Mouse (Mus musculus): ENCODE measurements around the gene Hyou1. TPM values are rescaled to one million over a fixed set of nuclear protein-coding genes. Genes with fewer than 3 reads are reported as not detected.

Gene Hyou1
- 55.2 TPM for polyA plus RNA-seq (2015; fragmentation: Illumina TruSeq; extraction: RNeasy Lipid Tissue Mini Kit (QIAGEN cat#74804); ENCODE audit: insufficient read depth, low replicate concordance)

GRCm38 (mm10) chr9:44379054-44379834 is at the start of gene Hyou1:
Gene Hyou1, plus strand, starts transcription at chr9:44379490.

GRCm38 (mm10) chr9:44334396-44335330 is 44.6 kb upstream of the Hyou1 start, which contains the start of gene H2afx:
Gene H2afx, plus strand, starts transcription at chr9:44334694.

DNA sequence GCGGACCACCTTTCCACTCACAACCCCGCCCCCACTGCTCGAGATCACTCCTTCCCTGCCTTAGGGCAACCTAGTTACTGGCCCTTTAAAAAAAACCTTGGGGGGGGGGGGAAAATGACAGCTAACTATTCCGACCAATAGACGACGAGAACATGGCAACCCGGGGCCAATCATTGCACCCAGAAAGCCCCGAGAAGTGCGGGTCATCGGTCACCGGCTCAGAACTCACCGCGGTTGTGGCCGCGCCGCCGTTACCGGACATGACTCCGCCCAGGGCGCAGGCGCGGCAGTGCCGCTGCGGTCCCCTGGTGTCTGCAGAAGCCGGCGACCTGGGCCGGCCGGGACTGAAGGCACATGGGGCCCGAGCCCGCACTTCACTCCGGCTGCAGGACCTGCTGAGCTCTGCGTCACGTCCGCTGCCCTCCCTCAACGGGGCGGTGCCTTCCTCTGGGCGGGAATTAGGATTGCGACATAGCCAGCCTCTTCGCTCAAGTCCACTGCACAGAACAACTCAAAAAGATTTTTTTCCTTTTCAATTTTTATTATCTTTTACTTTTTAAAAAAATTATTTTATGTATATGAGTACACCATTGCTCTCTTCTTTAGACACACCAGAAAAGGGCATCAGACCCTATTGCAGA is 35.4 kb upstream of the Hyou1 start, which contains the start of gene Hmbs:
Gene Hmbs (minus strand): TSS at position 448 of the 641 bp plus-strand sequence.

GRCm38 (mm10) chr9:44361190-44361917 is 17.9 kb upstream of the Hyou1 start, which contains the start of gene Vps11:
Gene Vps11, minus strand, starts transcription at chr9:44361670.

GRCm38 (mm10) chr9:44396684-44397411 is 17.6 kb downstream of the Hyou1 start, which contains the start of gene Slc37a4:
Gene Slc37a4, plus strand, starts transcription at chr9:44396852.

DNA sequence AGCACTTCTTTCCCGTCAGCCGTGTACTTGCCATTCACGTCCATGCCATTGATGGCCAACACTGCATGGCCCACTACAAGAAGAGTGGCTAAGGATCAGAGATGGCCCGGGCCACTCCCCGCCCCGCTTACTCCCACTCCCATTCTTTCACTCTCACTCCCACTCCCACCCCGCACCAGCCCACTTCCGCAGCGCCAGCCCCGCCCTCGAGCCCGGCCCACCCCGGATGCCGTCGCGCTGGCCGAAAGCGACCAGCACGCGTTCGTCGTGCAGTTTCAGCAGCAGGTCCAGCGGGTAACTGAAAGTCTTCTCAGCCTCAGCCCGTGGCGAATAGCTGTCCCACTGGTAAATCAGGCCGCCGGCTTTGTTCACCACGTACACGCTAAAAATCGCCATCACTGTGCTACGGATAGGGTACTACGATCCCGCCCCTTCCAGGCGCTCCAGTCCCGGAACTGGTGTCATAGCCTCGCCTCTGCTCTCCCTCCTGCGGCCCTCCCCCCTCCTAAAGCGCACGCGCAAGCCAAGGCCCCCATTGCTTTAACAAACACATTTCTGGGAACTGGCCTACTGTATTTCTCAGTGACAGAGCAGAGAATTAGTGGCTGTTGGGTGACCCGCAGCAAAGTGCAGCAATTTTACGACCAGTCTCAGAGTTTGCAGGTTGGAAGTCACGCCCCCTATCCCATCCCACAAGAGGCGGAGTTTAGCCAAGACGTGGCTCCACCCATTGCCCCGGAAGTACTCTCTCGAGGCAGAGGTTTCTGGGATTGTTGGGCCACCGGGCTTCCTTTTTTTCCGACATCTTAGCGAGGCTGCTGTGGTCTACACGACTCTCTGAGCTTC is 27.8 kb downstream of the Hyou1 start, which contains the start of the genes Rps25 and Trappc4:
Gene Rps25 (plus strand): TSS at position 234 of the 846 bp plus-strand sequence.
Gene Trappc4 (minus strand): TSS at position 695 of the 846 bp plus-strand sequence.

DNA sequence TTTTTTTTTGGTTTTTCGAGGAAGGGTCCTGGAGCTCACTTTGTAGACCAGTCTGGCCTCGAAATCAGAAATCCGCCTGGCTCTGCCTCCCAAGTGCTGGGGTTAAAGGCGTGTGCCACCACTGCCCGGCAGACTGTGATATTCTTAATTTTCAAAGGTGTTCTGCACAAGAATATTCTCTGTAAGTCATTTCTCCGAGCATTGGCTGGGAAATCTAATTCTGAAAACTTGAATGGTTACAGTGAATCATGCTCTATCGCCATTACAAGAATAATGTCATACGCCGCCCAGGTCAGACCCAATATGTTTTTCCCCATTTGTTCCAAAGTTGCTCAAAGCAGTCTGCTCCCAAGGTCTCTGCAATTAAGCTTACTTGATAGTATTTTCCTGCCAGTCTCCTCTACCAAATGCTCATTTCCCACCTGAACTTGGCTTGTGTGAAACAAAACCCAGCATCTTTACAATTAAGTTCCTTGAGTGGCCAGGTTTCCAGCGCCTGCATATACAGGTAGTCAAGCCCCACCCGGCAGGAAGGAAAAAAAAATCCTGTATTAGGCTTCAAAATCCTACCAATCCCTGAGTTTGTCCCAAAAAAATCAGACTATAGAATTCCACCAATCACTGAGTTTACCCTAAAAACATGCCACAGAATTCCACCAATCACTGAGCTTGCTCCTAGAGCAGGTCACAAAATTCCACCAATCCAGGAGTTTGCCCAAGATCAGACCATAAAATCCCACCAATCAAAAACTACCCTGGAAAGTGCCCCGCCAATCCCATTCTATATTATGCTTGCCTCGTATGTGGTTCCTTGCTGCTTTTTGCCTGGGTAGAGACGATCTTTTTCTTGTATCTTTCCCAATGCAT is 39.5 kb downstream of the Hyou1 start, which contains the start of gene Ccdc84:
Gene Ccdc84 (minus strand): TSS at position 51 of the 867 bp plus-strand sequence.

GRCm38 (mm10) chr9:44440961-44441360 is 61.7 kb downstream of the Hyou1 start, which contains the start of gene Foxr1:
Gene Foxr1, minus strand, starts transcription at chr9:44441136.

Other genes starting within 250 kb of the Hyou1 start
- gene Mcam, start 245.0 kb upstream of the Hyou1 start, polyA plus RNA-seq (2015; fragmentation: Illumina TruSeq; extraction: RNeasy Lipid Tissue Mini Kit (QIAGEN cat#74804); ENCODE audit: insufficient read depth, low replicate concordance), result 15.1 TPM
- gene Cbl, start 145.4 kb upstream of the Hyou1 start, polyA plus RNA-seq (2015; fragmentation: Illumina TruSeq; extraction: RNeasy Lipid Tissue Mini Kit (QIAGEN cat#74804); ENCODE audit: insufficient read depth, low replicate concordance), result 112 TPM
- gene Ccdc153, start 138.8 kb upstream of the Hyou1 start, polyA plus RNA-seq (2015; fragmentation: Illumina TruSeq; extraction: RNeasy Lipid Tissue Mini Kit (QIAGEN cat#74804); ENCODE audit: insufficient read depth, low replicate concordance), result not detected
- 0.10 TPM for gene Pdzd3, start 128.0 kb upstream of the Hyou1 start, polyA plus RNA-seq (2015; fragmentation: Illumina TruSeq; extraction: RNeasy Lipid Tissue Mini Kit (QIAGEN cat#74804); ENCODE audit: insufficient read depth, low replicate concordance)
- gene Nlrx1, start 110.9 kb upstream of the Hyou1 start, polyA plus RNA-seq (2015; fragmentation: Illumina TruSeq; extraction: RNeasy Lipid Tissue Mini Kit (QIAGEN cat#74804); ENCODE audit: insufficient read depth, low replicate concordance), result 2.2 TPM
- 1.8 TPM for gene Abcg4, start 90.9 kb upstream of the Hyou1 start, polyA plus RNA-seq (2015; fragmentation: Illumina TruSeq; extraction: RNeasy Lipid Tissue Mini Kit (QIAGEN cat#74804); ENCODE audit: insufficient read depth, low replicate concordance)
- gene Hinfp, start 73.8 kb upstream of the Hyou1 start, polyA plus RNA-seq (2015; fragmentation: Illumina TruSeq; extraction: RNeasy Lipid Tissue Mini Kit (QIAGEN cat#74804); ENCODE audit: insufficient read depth, low replicate concordance), result 40.4 TPM
- gene C2cd2l, start 59.2 kb upstream of the Hyou1 start, polyA plus RNA-seq (2015; fragmentation: Illumina TruSeq; extraction: RNeasy Lipid Tissue Mini Kit (QIAGEN cat#74804); ENCODE audit: insufficient read depth, low replicate concordance), result 5.9 TPM
- gene Dpagt1, start 53.5 kb upstream of the Hyou1 start, polyA plus RNA-seq (2015; fragmentation: Illumina TruSeq; extraction: RNeasy Lipid Tissue Mini Kit (QIAGEN cat#74804); ENCODE audit: insufficient read depth, low replicate concordance), result 16.7 TPM
- gene H2afx, start 44.8 kb upstream of the Hyou1 start, polyA plus RNA-seq (2015; fragmentation: Illumina TruSeq; extraction: RNeasy Lipid Tissue Mini Kit (QIAGEN cat#74804); ENCODE audit: insufficient read depth, low replicate concordance), result 18.5 TPM
- gene Hmbs, start 35.3 kb upstream of the Hyou1 start, polyA plus RNA-seq (2015; fragmentation: Illumina TruSeq; extraction: RNeasy Lipid Tissue Mini Kit (QIAGEN cat#74804); ENCODE audit: insufficient read depth, low replicate concordance), result 79.9 TPM
- 50.6 TPM for gene Vps11, start 17.8 kb upstream of the Hyou1 start, polyA plus RNA-seq (2015; fragmentation: Illumina TruSeq; extraction: RNeasy Lipid Tissue Mini Kit (QIAGEN cat#74804); ENCODE audit: insufficient read depth, low replicate concordance)
- 15.4 TPM for gene Slc37a4, start 17.4 kb downstream of the Hyou1 start, polyA plus RNA-seq (2015; fragmentation: Illumina TruSeq; extraction: RNeasy Lipid Tissue Mini Kit (QIAGEN cat#74804); ENCODE audit: insufficient read depth, low replicate concordance)
- gene Rps25, start 27.6 kb downstream of the Hyou1 start, polyA plus RNA-seq (2015; fragmentation: Illumina TruSeq; extraction: RNeasy Lipid Tissue Mini Kit (QIAGEN cat#74804); ENCODE audit: insufficient read depth, low replicate concordance), result 4,145 TPM
- 70.1 TPM for gene Trappc4, start 28.1 kb downstream of the Hyou1 start, polyA plus RNA-seq (2015; fragmentation: Illumina TruSeq; extraction: RNeasy Lipid Tissue Mini Kit (QIAGEN cat#74804); ENCODE audit: insufficient read depth, low replicate concordance)
- 54.6 TPM for gene Ccdc84, start 39.1 kb downstream of the Hyou1 start, polyA plus RNA-seq (2015; fragmentation: Illumina TruSeq; extraction: RNeasy Lipid Tissue Mini Kit (QIAGEN cat#74804); ENCODE audit: insufficient read depth, low replicate concordance)
- 0.65 TPM for gene Foxr1, start 61.6 kb downstream of the Hyou1 start, polyA plus RNA-seq (2015; fragmentation: Illumina TruSeq; extraction: RNeasy Lipid Tissue Mini Kit (QIAGEN cat#74804); ENCODE audit: insufficient read depth, low replicate concordance)
- not detected for gene Upk2, start 75.5 kb downstream of the Hyou1 start, polyA plus RNA-seq (2015; fragmentation: Illumina TruSeq; extraction: RNeasy Lipid Tissue Mini Kit (QIAGEN cat#74804); ENCODE audit: insufficient read depth, low replicate concordance)
- gene Bcl9l, start 103.3 kb downstream of the Hyou1 start, polyA plus RNA-seq (2015; fragmentation: Illumina TruSeq; extraction: RNeasy Lipid Tissue Mini Kit (QIAGEN cat#74804); ENCODE audit: insufficient read depth, low replicate concordance), result 6.5 TPM
- gene Cxcr5, start 182.4 kb downstream of the Hyou1 start, polyA plus RNA-seq (2015; fragmentation: Illumina TruSeq; extraction: RNeasy Lipid Tissue Mini Kit (QIAGEN cat#74804); ENCODE audit: insufficient read depth, low replicate concordance), result 193 TPM
- 235 TPM for gene Ddx6, start 225.4 kb downstream of the Hyou1 start, polyA plus RNA-seq (2015; fragmentation: Illumina TruSeq; extraction: RNeasy Lipid Tissue Mini Kit (QIAGEN cat#74804); ENCODE audit: insufficient read depth, low replicate concordance)